In genomic region chr4:86611524-86612288, GRCm38 (mm10) we compare ENCODE assay signal across 8 mouse cellular contexts. TPM values are rescaled to one million over a fixed set of nuclear protein-coding genes. Genes with fewer than 3 reads are reported as not detected.
DNase-seq lines count a peak whose midpoint lies in the region; ATAC-seq and TF ChIP-seq lines count a peak whose summit lies in the region.

TSS of gene Haus6 (minus strand) at chr4:86612055.

- peak within 1 kb of the TSS; percentile 39 for H3K27ac ChIP-seq in heart, embryonic 12.5 days (ENCODE audit: poor library complexity, severe bottlenecking)
- H3K27ac ChIP-seq in kidney, postnatal 0 days, result peak within 1 kb of the TSS; percentile 81
- peak within 1 kb of the TSS; percentile 66 for H3K27ac ChIP-seq in liver, embryonic 11.5 days (ENCODE audit: low read depth, low read length)
- H3K27ac ChIP-seq in stomach, embryonic 14.5 days (ENCODE audit: low read length), result peak within 1 kb of the TSS; percentile 76

- ATAC-seq in erythroid progenitor cell, adult 5-6 weeks (replicated peaks; ENCODE audit: low FRiP score, poor library complexity, severe bottlenecking), result peak; percentile 98
- ATAC-seq in heart, embryonic 12.5 days (ENCODE audit: insufficient number of reproducible peaks, low FRiP score), result peak; percentile 100
- peak; percentile 100 for ATAC-seq in kidney, postnatal 0 days (replicated peaks; ENCODE audit: low FRiP score, low read depth)
- ATAC-seq in liver, embryonic 11.5 days (replicated peaks; ENCODE audit: low FRiP score), result peak; percentile 99
- peak; percentile 100 for ATAC-seq in stomach, embryonic 14.5 days (ENCODE audit: insufficient number of reproducible peaks, insufficient read depth, low FRiP score, low read depth)

- H3K4me1 ChIP-seq in heart, embryonic 12.5 days (replicated peaks), result peaks cover 7% of the 10 kb centered on the region
- peaks cover 5% of the 10 kb centered on the region; the same call in 1 of the 2 replicates for H3K4me1 ChIP-seq in kidney, postnatal 0 days (replicated peaks; ENCODE audit: insufficient read depth, low read length)
- no peaks in the 10 kb centered on the region; the same call in 1 of the 2 replicates for H3K4me1 ChIP-seq in liver, embryonic 11.5 days (replicated peaks; ENCODE audit: control insufficient read depth, insufficient read depth, low read length)
- peaks cover 5% of the 10 kb centered on the region for H3K4me1 ChIP-seq in stomach, embryonic 14.5 days (ENCODE audit: control insufficient read depth, insufficient read depth, low read length)

- peak within 1 kb of the TSS; percentile 96 for H3K4me3 ChIP-seq in heart, embryonic 12.5 days
- H3K4me3 ChIP-seq in kidney, postnatal 0 days (replicated peaks; ENCODE audit: low read depth, low read length), result peak within 1 kb of the TSS; percentile 92
- H3K4me3 ChIP-seq in liver, embryonic 11.5 days (ENCODE audit: low read depth, low read length), result peak within 1 kb of the TSS; percentile 95
- H3K4me3 ChIP-seq in stomach, embryonic 14.5 days (ENCODE audit: low read depth, low read length), result peak within 1 kb of the TSS; percentile 91

- H3K4me2 ChIP-seq in heart, embryonic 12.5 days, result peak within 1 kb of the TSS; percentile 78
- H3K4me2 ChIP-seq in kidney, postnatal 0 days (ENCODE audit: low read length), result peak within 1 kb of the TSS; percentile 92
- peak within 1 kb of the TSS; percentile 78 for H3K4me2 ChIP-seq in liver, embryonic 11.5 days
- H3K4me2 ChIP-seq in stomach, embryonic 14.5 days (replicated peaks; ENCODE audit: low read depth, low read length), result peak within 1 kb of the TSS; percentile 75

- H3K27me3 ChIP-seq in heart, embryonic 12.5 days (replicated peaks), result no peaks in the 10 kb centered on the region
- H3K27me3 ChIP-seq in kidney, postnatal 0 days (ENCODE audit: insufficient read depth, low read length), result no peaks in the 10 kb centered on the region
- no peaks in the 10 kb centered on the region for H3K27me3 ChIP-seq in liver, embryonic 11.5 days (replicated peaks; ENCODE audit: control insufficient read depth, insufficient read depth, low read length)
- no peaks in the 10 kb centered on the region for H3K27me3 ChIP-seq in stomach, embryonic 14.5 days (ENCODE audit: control insufficient read depth, insufficient read depth, low read length)

- peaks cover 4% of the 10 kb centered on the region for H3K36me3 ChIP-seq in heart, embryonic 12.5 days
- H3K36me3 ChIP-seq in kidney, postnatal 0 days (ENCODE audit: insufficient read depth, low read length), result no peaks in the 10 kb centered on the region
- peaks cover 2% of the 10 kb centered on the region for H3K36me3 ChIP-seq in liver, embryonic 11.5 days (ENCODE audit: control insufficient read depth, insufficient read depth, low read length)
- H3K36me3 ChIP-seq in stomach, embryonic 14.5 days (ENCODE audit: control insufficient read depth, insufficient read depth, low read length), result no peaks in the 10 kb centered on the region

- H3K9ac ChIP-seq in heart, embryonic 12.5 days, result peak within 1 kb of the TSS; percentile 79
- peak within 1 kb of the TSS; percentile 84 for H3K9ac ChIP-seq in kidney, postnatal 0 days (ENCODE audit: low read depth, low read length)
- peak within 1 kb of the TSS; percentile 90 for H3K9ac ChIP-seq in liver, embryonic 11.5 days (ENCODE audit: low read depth, low read length)
- peak within 1 kb of the TSS; percentile 74 for H3K9ac ChIP-seq in stomach, embryonic 14.5 days (replicated peaks; ENCODE audit: low read depth, low read length)

- no peaks in the 10 kb centered on the region for H3K9me3 ChIP-seq in heart, embryonic 12.5 days (replicated peaks)
- H3K9me3 ChIP-seq in kidney, postnatal 0 days (replicated peaks; ENCODE audit: low read length), result no peaks in the 10 kb centered on the region
- H3K9me3 ChIP-seq in liver, embryonic 11.5 days (ENCODE audit: control insufficient read depth, low read length), result no peaks in the 10 kb centered on the region
- no peaks in the 10 kb centered on the region for H3K9me3 ChIP-seq in stomach, embryonic 14.5 days (ENCODE audit: control insufficient read depth, low read depth, low read length)

- peak; percentile 98 for DNase-seq in CD4-positive helper T cell, adult 2 months (ENCODE audit: low read depth, low spot score)
- peak; percentile 98 for DNase-seq in brain, embryonic 18.5 days (ENCODE audit: low read depth, low spot score)
- DNase-seq in kidney, postnatal 0 days (ENCODE audit: low spot score), result peak; percentile 99
- peak; percentile 84 for DNase-seq in liver, embryonic 11.5 days (ENCODE audit: low spot score)
- peak; percentile 97 for DNase-seq in naive thymus-derived CD4-positive, alpha-beta T cell, adult 2 months (ENCODE audit: low read depth)

- under 1% methylated on average over 59 of the region's 59 CpGs for WGBS in heart, embryonic 12.5 days
- WGBS in kidney, postnatal 0 days, result under 1% methylated on average over 59 of the region's 59 CpGs
- WGBS in liver, embryonic 11.5 days, result under 1% methylated on average over 59 of the region's 59 CpGs
- WGBS in stomach, embryonic 14.5 days, result under 1% methylated on average over 59 of the region's 59 CpGs

- TF ChIP-seq CTCF in kidney, postnatal 0 days (IDR thresholded peaks at IDR 0.05; ENCODE audit: low read depth), result no peak

RNA-seq across cellular contexts. Expression of gene Haus6, which starts in this region (rescaled TPM):
- 11.5 and 19.3 TPM in 2 replicates for total RNA-seq in erythroid progenitor cell, adult 5-6 weeks (2015; ENCODE audit: low replicate concordance)
- total RNA-seq in erythroid progenitor cell, adult 5-6 weeks (2017; ENCODE audit: low replicate concordance), result 16.9 and 27.2 TPM in 2 replicates
- polyA plus RNA-seq in heart, embryonic 12.5 days (2016; fragmentation: Nextera tagmentation; extraction: Ambion mirVana), result 13.0 and 16.1 TPM in 2 replicates
- 8.9 and 10.6 TPM in 2 replicates for polyA plus RNA-seq in kidney, postnatal 0 days (2015; fragmentation: Nextera tagmentation; extraction: Ambion mirVana)
- polyA plus RNA-seq in liver, embryonic 11.5 days (2014; fragmentation: Nextera tagmentation; extraction: Ambion mirVana), result 27.8 and 30.6 TPM in 2 replicates
- polyA plus RNA-seq in stomach, embryonic 14.5 days (2014; fragmentation: Nextera tagmentation; extraction: Ambion mirVana), result 16.7 and 18.7 TPM in 2 replicates

Comparison
In these comparisons a context has a peak if more than half of its experiments do, and no peak if none do; other contexts are left out.
1. Peak in every context shown above with its lines: DNase-seq, ATAC-seq, H3K4me3 ChIP-seq and H3K27ac ChIP-seq.